Mouse (Mus musculus) forebrain, embryonic 10.5 days (tissue): ENCODE measurements around the gene Gm21732. TPM values are rescaled to one million over a fixed set of nuclear protein-coding genes. Genes with fewer than 3 reads are reported as not detected.
"Not testable (repeated sequence)": the region's sequence is repeated elsewhere in the genome, so short reads cannot be mapped to it uniquely, and the experiment has no call there.

Experiments used
- DNase-seq: peaks from one replicate; pipeline ENCODE4 v3.0.0-alpha.2; 2017; ENCODE audit warnings: low spot score; ENCODE audit errors: extremely low spot score
- H3K27ac ChIP-seq: fragments of 300-500 bp; sonication (generic); 2 replicates; pipeline ENCODE4 v1.5.1; 2016; ENCODE audit warnings: mild to moderate bottlenecking
- H3K27me3 ChIP-seq: fragments of 300-500 bp; sonication (generic); 2 replicates; pipeline ENCODE4 v1.6.1; 2016; ENCODE audit warnings: mild to moderate bottlenecking; ENCODE audit not compliant: poor library complexity, severe bottlenecking
- H3K36me3 ChIP-seq: fragments of 300-500 bp; sonication (generic); replicated peaks from 2 replicates; pipeline ENCODE4 v1.6.1; 2016; ENCODE audit warnings: mild to moderate bottlenecking, moderate library complexity
- H3K4me1 ChIP-seq: fragments of 300-500 bp; sonication (generic); 2 replicates; pipeline ENCODE4 v1.6.1; 2016
- H3K4me3 ChIP-seq: fragments of 300-500 bp; sonication (generic); 2 replicates; pipeline ENCODE4 v1.5.1; 2016; ENCODE audit warnings: mild to moderate bottlenecking, moderate library complexity
- H3K9me3 ChIP-seq: fragments of 300-500 bp; sonication (generic); 2 replicates; pipeline ENCODE4 v1.6.1; 2016; ENCODE audit warnings: mild to moderate bottlenecking, moderate library complexity
- WGBS: fragments of 180-500 bp; shearing (Covaris S2); methylation state at CpG from one replicate; pipeline ENCODE4 v1.1.7; 2016; 5-methylcytosine and 5-hydroxymethylcytosine counted together
- polyA plus RNA-seq: library from polyadenylated mRNA; unstranded; fragments of >200 nt; fragmentation: Nextera tagmentation; extraction: Ambion mirVana; gene quantifications from 2 replicates; pipeline ENCODE4 v1.2.1, GENCODE M21; 2016

Gm21732 gene
- not detected in 2 replicates for polyA plus RNA-seq

- not testable (repeated sequence) for H3K4me1 ChIP-seq, H3K4me3 ChIP-seq, H3K27me3 ChIP-seq, H3K36me3 ChIP-seq, H3K27ac ChIP-seq, H3K9me3 ChIP-seq, DNase-seq
- WGBS: no CpG with 5 or more reads among the region's 2 CpGs
Measured at GRCm38 (mm10) chrY:38575591-38575990, at the start of gene Gm21732. Gm21732 (minus strand) TSS chrY:38575691.

Other genes with a start within 250 kb of the Gm21732 start
- not detected in 2 replicates for gene Gm20897, start 73.5 kb downstream of the Gm21732 start, polyA plus RNA-seq